Mouse (Mus musculus): ENCODE measurements at regions not wholly inside any gene's neighbourhood (a gene's known extent, or its start where the extent isn't known, plus 50 kb on each side); places are given as distances from the start of the nearest gene placed in this dataset.

GRCm38 (mm10) chr11:89147990-89148389, 74.3 kb downstream of the Gm525 start:
- no peak for DNase-seq (ENCODE audit: low spot score)

- DNase-seq (ENCODE audit: low spot score), result no peak
Observed at GRCm38 (mm10) chr11:89145281-89145945, 71.8 kb downstream of the Gm525 start.

GRCm38 (mm10) chr11:89142527-89143154, 69.0 kb downstream of the Gm525 start:
- no peak for DNase-seq (ENCODE audit: low spot score)

Measured in thymus, postnatal 0 days (tissue).